Mouse (Mus musculus): ENCODE measurements around the gene Lrrc8c. TPM values are rescaled to one million over a fixed set of nuclear protein-coding genes. Genes with fewer than 3 reads are reported as not detected.

Gene Lrrc8c
- total RNA-seq, 4 experiments from 2014 or later = 25.5 to 29.1 (median 26.6) TPM

- no peak for DNase-seq (ENCODE audit: low spot score in 2 of 2)
Observed at GRCm38 (mm10) chr5:105593630-105594029, 74.4 kb downstream of the Lrrc8c start.

- no peak for DNase-seq (ENCODE audit: low spot score in 2 of 2)
Observed at GRCm38 (mm10) chr5:105598866-105599265, 79.7 kb downstream of the Lrrc8c start.

GRCm38 (mm10) chr5:105599315-105599714 is 80.1 kb downstream of the Lrrc8c start:
- DNase-seq (ENCODE audit: low spot score in 2 of 2) = no peak

GRCm38 (mm10) chr5:105600998-105601397 is 81.8 kb downstream of the Lrrc8c start:
- DNase-seq (ENCODE audit: low spot score in 2 of 2) = no peak

- DNase-seq (ENCODE audit: low spot score in 2 of 2) = no peak
Observed at GRCm38 (mm10) chr5:105602585-105602984, 83.4 kb downstream of the Lrrc8c start.

GRCm38 (mm10) chr5:105605736-105606135 is 86.5 kb downstream of the Lrrc8c start:
- no peak for DNase-seq (ENCODE audit: low spot score in 2 of 2)

GRCm38 (mm10) chr5:105609683-105610082 is 90.5 kb downstream of the Lrrc8c start:
- DNase-seq (ENCODE audit: low spot score in 2 of 2) = no peak

- no peak for DNase-seq (ENCODE audit: low spot score in 2 of 2)
Observed at GRCm38 (mm10) chr5:105613002-105613401, 93.8 kb downstream of the Lrrc8c start.

- DNase-seq (ENCODE audit: low spot score in 2 of 2) = no peak
Observed at GRCm38 (mm10) chr5:105614000-105614399, 94.8 kb downstream of the Lrrc8c start.

- DNase-seq (ENCODE audit: low spot score in 2 of 2) = no peak
Observed at GRCm38 (mm10) chr5:105614682-105615434, 95.7 kb downstream of the Lrrc8c start.

- no peak for DNase-seq (ENCODE audit: low spot score in 2 of 2)
Observed at GRCm38 (mm10) chr5:105615871-105616454, 96.8 kb downstream of the Lrrc8c start.

- DNase-seq (ENCODE audit: low spot score in 2 of 2) = no peak
Observed at GRCm38 (mm10) chr5:105616538-105616937, 97.3 kb downstream of the Lrrc8c start.

- DNase-seq (ENCODE audit: low spot score in 2 of 2) = no peak
Observed at GRCm38 (mm10) chr5:105618510-105618909, 99.3 kb downstream of the Lrrc8c start.

GRCm38 (mm10) chr5:105619666-105620065 is 100.5 kb downstream of the Lrrc8c start:
- no peak for DNase-seq (ENCODE audit: low spot score in 2 of 2)

GRCm38 (mm10) chr5:105620505-105621116 is 101.4 kb downstream of the Lrrc8c start:
- peak in 1 of 2 experiments; percentile 71 for DNase-seq (ENCODE audit: low spot score in 2 of 2)

GRCm38 (mm10) chr5:105623074-105623713 is 104.0 kb downstream of the Lrrc8c start:
- no peak for DNase-seq (ENCODE audit: low spot score in 2 of 2)

- no peak for DNase-seq (ENCODE audit: low spot score in 2 of 2)
Observed at GRCm38 (mm10) chr5:105624257-105624656, 105.1 kb downstream of the Lrrc8c start.

GRCm38 (mm10) chr5:105625504-105626150 is 106.4 kb downstream of the Lrrc8c start:
- no peak for DNase-seq (ENCODE audit: low spot score in 2 of 2)

GRCm38 (mm10) chr5:105626355-105626754 is 107.2 kb downstream of the Lrrc8c start:
- DNase-seq (ENCODE audit: low spot score in 2 of 2) = no peak

GRCm38 (mm10) chr5:105627093-105627492 is 107.9 kb downstream of the Lrrc8c start:
- no peak for DNase-seq (ENCODE audit: low spot score in 2 of 2)

- DNase-seq (ENCODE audit: low spot score in 2 of 2) = no peak
Observed at GRCm38 (mm10) chr5:105629955-105630354, 110.8 kb downstream of the Lrrc8c start.

Measured in left cerebral cortex, adult 8-10 months (tissue).